Mouse (Mus musculus): Measurements from ENCODE around the gene Hspa1b. TPM values are rescaled to one million over a fixed set of nuclear protein-coding genes. Genes with fewer than 3 reads are reported as not detected.

Gene Hspa1b
- total and polyA plus RNA-seq, 3 experiments = 0.08 to 0.15 TPM; not detected in 1

DNA sequence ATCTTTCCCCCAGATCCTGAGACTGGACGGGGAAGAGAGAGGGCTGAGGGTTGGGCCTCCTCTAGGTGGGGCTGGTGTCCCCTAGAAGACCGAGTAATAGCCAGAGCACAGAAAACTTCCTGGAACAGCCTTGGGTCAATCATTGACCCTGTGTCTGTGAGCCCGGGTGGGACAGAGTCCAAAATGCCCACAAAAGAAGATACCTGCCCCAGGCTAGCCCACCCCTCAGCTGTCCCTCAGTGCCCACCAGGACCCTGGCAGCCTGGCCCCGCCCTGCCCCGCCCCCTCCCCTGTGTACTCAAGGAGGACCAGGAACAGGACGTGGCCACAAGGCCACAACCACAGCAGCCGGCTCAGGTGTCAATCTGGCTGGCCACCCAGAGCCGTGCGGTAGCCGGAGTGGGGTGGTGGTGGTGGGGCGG lies 43.6 kb downstream of the Hspa1b start:
- Histone ChIP-seq H3K36me3 (replicated peaks in 1 of 2; ENCODE audit: control insufficient read depth in 1 of 2, insufficient read depth in 1 of 2, low read length in 1 of 2) (peaks cover 35 to 40% of the 10 kb centered on the region in 2 experiments), H3K27me3 (replicated peaks) (no peaks in the 10 kb centered on the region), H3K4me1 (ENCODE audit: control insufficient read depth in 1 of 2, insufficient read depth in 2 of 2) (peaks cover 14 to 53% of the 10 kb centered on the region in 2 experiments), H3K27ac (ENCODE audit: insufficient read depth, low read depth) (no peak overlapping the region), H3K4me3 (replicated peaks in 1 of 3; ENCODE audit: low read depth in 2 of 3, low read length in 2 of 3, poor library complexity in 1 of 3) (no peak overlapping the region), H3K4me2 (ENCODE audit: insufficient read depth, low read depth, poor library complexity, severe bottlenecking) (peak overlapping the region; percentile 52; the same call in 1 of the 2 replicates), H3K9me3 (replicated peaks; ENCODE audit: low read length) (no peaks in the 10 kb centered on the region), H3K79me2 (replicated peaks; ENCODE audit: control insufficient read depth, extremely low read depth, insufficient read depth, poor library complexity, severe bottlenecking) (no peaks in the 10 kb centered on the region), H3K9ac (ENCODE audit: insufficient read depth, low read depth) (peak overlapping the region; percentile 47)
- TF ChIP-seq CHD2 (IDR thresholded peaks at IDR 0.05; ENCODE audit: low read length) (peak; percentile 36; the same call in 1 of the 2 replicates), SMC3 (IDR thresholded peaks at IDR 0.05; ENCODE audit: low read depth, low read length) (peak; percentile 50), TBP (conservative IDR thresholded peaks at IDR 0.05; ENCODE audit: low read depth, low read length) (no peak), IRF4 (IDR thresholded peaks at IDR 0.05; ENCODE audit: low read depth, low read length) (peak; percentile 12; the same call in 1 of the 2 replicates), ELF1 (IDR thresholded peaks at IDR 0.05; ENCODE audit: low read depth, low read length) (peak; percentile 51), POLR2AphosphoS2 (IDR thresholded peaks at IDR 0.05; ENCODE audit: low read depth, low read length) (no peak), CTCF (conservative IDR thresholded peaks at IDR 0.05 in 1 of 2, IDR thresholded peaks at IDR 0.05 in 1 of 2; ENCODE audit: low read depth in 2 of 2, low read length in 2 of 2) (peak in 1 of 2 experiments; percentile 67; a peak in 2 of 4 replicates), RAD21 (IDR thresholded peaks at IDR 0.05; ENCODE audit: low read depth, low read length) (peak; percentile 53), HCFC1 (IDR thresholded peaks at IDR 0.05; ENCODE audit: low read depth, low read length) (peak; percentile 23; the same call in 1 of the 2 replicates)
- dilution Hi-C loops (cut with MboI; ENCODE audit: extremely low pct_ligation_motif_present, extremely low pct_unique_long_range_greater_than_20kb, low sequenced_read_pairs) = no loop called here
- no peak for DNase-seq (ENCODE audit: extremely low read depth)
- in situ Hi-C loops (cut with MboI; ENCODE audit: low pct_ligation_motif_present, low pct_unique_long_range_greater_than_20kb, low sequenced_read_pairs) = no loop called here

GRCm38 (mm10) chr17:34913930-34914665 lies 44.9 kb downstream of the Hspa1b start, which contains the start of gene Slc44a4:
Slc44a4 (plus strand) TSS chr17:34914466.
- H3K27ac ChIP-seq (ENCODE audit: insufficient read depth, low read depth) = no peak within 1 kb of the TSS

More at GRCm38 (mm10) chr17:34913930-34914665, 44.9 kb downstream of the Hspa1b start, which contains the start of gene Slc44a4:
- Histone ChIP-seq H3K79me2 (replicated peaks; ENCODE audit: control insufficient read depth, extremely low read depth, insufficient read depth, poor library complexity, severe bottlenecking) (no peaks in the 10 kb centered on the region), H3K4me3 (replicated peaks in 1 of 3; ENCODE audit: low read depth in 2 of 3, low read length in 2 of 3, poor library complexity in 1 of 3) (no peak within 1 kb of the TSS), H3K9ac (ENCODE audit: insufficient read depth, low read depth) (peak within 1 kb of the TSS; percentile 47; the same call in 1 of the 2 replicates), H3K27me3 (replicated peaks) (no peaks in the 10 kb centered on the region), H3K9me3 (replicated peaks; ENCODE audit: low read length) (no peaks in the 10 kb centered on the region), H3K4me1 (ENCODE audit: control insufficient read depth in 1 of 2, insufficient read depth in 2 of 2) (peaks cover 14 to 59% of the 10 kb centered on the region in 2 experiments), H3K4me2 (ENCODE audit: insufficient read depth, low read depth, poor library complexity, severe bottlenecking) (no peak within 1 kb of the TSS), H3K36me3 (replicated peaks in 1 of 2; ENCODE audit: control insufficient read depth in 1 of 2, insufficient read depth in 1 of 2, low read length in 1 of 2) (peaks cover 44 to 53% of the 10 kb centered on the region in 2 experiments)
- dilution Hi-C loops (cut with MboI; ENCODE audit: extremely low pct_ligation_motif_present, extremely low pct_unique_long_range_greater_than_20kb, low sequenced_read_pairs) = no loop called here
- in situ Hi-C loops (cut with MboI; ENCODE audit: low pct_ligation_motif_present, low pct_unique_long_range_greater_than_20kb, low sequenced_read_pairs) = loop anchor here (5.0 kb wide), 1 partner anchor 57 kb away; no protein-coding TSS in a partner anchor
- TF ChIP-seq USF2 (conservative IDR thresholded peaks at IDR 0.05; ENCODE audit: low read depth, low read length) (no peak), MAX (IDR thresholded peaks at IDR 0.05; ENCODE audit: low read length) (no peak), RAD21 (IDR thresholded peaks at IDR 0.05; ENCODE audit: low read depth, low read length) (no peak), RCOR1 (conservative IDR thresholded peaks at IDR 0.05; ENCODE audit: low read depth, low read length) (no peak), CHD1 (IDR thresholded peaks at IDR 0.05; ENCODE audit: low read depth, low read length) (no peak), ZNF384 (IDR thresholded peaks at IDR 0.05; ENCODE audit: low read depth, low read length) (no peak), GABPA (IDR thresholded peaks at IDR 0.05; ENCODE audit: insufficient replicate concordance, low read depth, low read length) (no peak), IRF4 (IDR thresholded peaks at IDR 0.05; ENCODE audit: low read depth, low read length) (no peak), MYC (IDR thresholded peaks at IDR 0.05; ENCODE audit: low read depth, low read length) (no peak), SIN3A (IDR thresholded peaks at IDR 0.05; ENCODE audit: low read length) (no peak)
- no peak for DNase-seq (ENCODE audit: extremely low read depth)
